Mouse (Mus musculus): ENCODE results near the gene Mid1.

The Mid1 gene

GRCm38 (mm10) chrX:169685131-169685530, at the start of gene Mid1:
TSS of gene Mid1 (plus strand) at chrX:169685199.
- DNase-seq (ENCODE audit: extremely low read depth, insufficient read length, low spot score), result peak; percentile 34

GRCm38 (mm10) chrX:169673056-169673455, 11.9 kb upstream of the Mid1 start:
- no peak for DNase-seq (ENCODE audit: extremely low read depth, insufficient read length, low spot score)

- no peak for DNase-seq (ENCODE audit: extremely low read depth, insufficient read length, low spot score)
These were observed 8.7 kb upstream of the Mid1 start for GRCm38 (mm10) chrX:169676313-169676712.

GRCm38 (mm10) chrX:169685731-169686130, 732 bp downstream of the Mid1 start:
- DNase-seq (ENCODE audit: extremely low read depth, insufficient read length, low spot score), result no peak

GRCm38 (mm10) chrX:169691217-169691616, 6.2 kb downstream of the Mid1 start:
- DNase-seq (ENCODE audit: extremely low read depth, insufficient read length, low spot score), result no peak

- DNase-seq (ENCODE audit: extremely low read depth, insufficient read length, low spot score), result no peak
These were observed 6.7 kb downstream of the Mid1 start for GRCm38 (mm10) chrX:169691675-169692074.

- no peak for DNase-seq (ENCODE audit: extremely low read depth, insufficient read length, low spot score)
These were observed 7.4 kb downstream of the Mid1 start for GRCm38 (mm10) chrX:169692225-169692909.

- no peak for DNase-seq (ENCODE audit: extremely low read depth, insufficient read length, low spot score)
These were observed 19.1 kb downstream of the Mid1 start for GRCm38 (mm10) chrX:169704016-169704602.

- DNase-seq (ENCODE audit: extremely low read depth, insufficient read length, low spot score), result no peak
These were observed 38.5 kb downstream of the Mid1 start for GRCm38 (mm10) chrX:169723511-169723910.

GRCm38 (mm10) chrX:169735387-169735969, 50.5 kb downstream of the Mid1 start:
- DNase-seq (ENCODE audit: extremely low read depth, insufficient read length, low spot score), result no peak

GRCm38 (mm10) chrX:169758001-169758400, 73.0 kb downstream of the Mid1 start:
- DNase-seq (ENCODE audit: extremely low read depth, insufficient read length, low spot score), result no peak

GRCm38 (mm10) chrX:169779535-169779934, 94.5 kb downstream of the Mid1 start, which contains the start of gene 4933400A11Rik:
TSS of gene 4933400A11Rik (minus strand) at chrX:169779635.
- no peak for DNase-seq (ENCODE audit: extremely low read depth, insufficient read length, low spot score)

GRCm38 (mm10) chrX:169789702-169790101, 104.7 kb downstream of the Mid1 start:
- no peak for DNase-seq (ENCODE audit: extremely low read depth, insufficient read length, low spot score)

GRCm38 (mm10) chrX:169792879-169793278, 107.9 kb downstream of the Mid1 start:
- no peak for DNase-seq (ENCODE audit: extremely low read depth, insufficient read length, low spot score)

GRCm38 (mm10) chrX:169794421-169794820, 109.4 kb downstream of the Mid1 start:
- no peak for DNase-seq (ENCODE audit: extremely low read depth, insufficient read length, low spot score)

- DNase-seq (ENCODE audit: extremely low read depth, insufficient read length, low spot score), result peak; percentile 75
These were observed 109.9 kb downstream of the Mid1 start for GRCm38 (mm10) chrX:169794831-169795311.

- DNase-seq (ENCODE audit: extremely low read depth, insufficient read length, low spot score), result no peak
These were observed 112.1 kb downstream of the Mid1 start for GRCm38 (mm10) chrX:169797148-169797547.

- DNase-seq (ENCODE audit: extremely low read depth, insufficient read length, low spot score), result no peak
These were observed 114.1 kb downstream of the Mid1 start for GRCm38 (mm10) chrX:169798987-169799680.

GRCm38 (mm10) chrX:169800238-169800637, 115.2 kb downstream of the Mid1 start:
- no peak for DNase-seq (ENCODE audit: extremely low read depth, insufficient read length, low spot score)

GRCm38 (mm10) chrX:169805791-169806190, 120.8 kb downstream of the Mid1 start:
- no peak for DNase-seq (ENCODE audit: extremely low read depth, insufficient read length, low spot score)

- DNase-seq (ENCODE audit: extremely low read depth, insufficient read length, low spot score), result no peak
These were observed 122.7 kb downstream of the Mid1 start for GRCm38 (mm10) chrX:169807744-169808143.

Measured in 3134 (cell line).